ENCODE assay signal across 15 mouse cellular contexts in genomic region chr19:47659765-47660408, GRCm38 (mm10). TPM values are rescaled to one million over a fixed set of nuclear protein-coding genes. Genes with fewer than 3 reads are reported as not detected.
DNase-seq lines count a peak whose midpoint lies in the region; ATAC-seq lines count a peak whose summit lies in the region.
"Had no signal": no experiment of that assay in that cellular context is flagged by ENCODE, and none has a peak within 500 bp of the region (broad histone marks: within the 10 kb centered on the region; RNA-seq: fewer than 3 reads in every experiment).

No protein-coding gene starts in this region.

- no peak for DNase-seq in intestine, embryonic 14.5 days (ENCODE audit: low spot score)
- DNase-seq in frontal cortex, postnatal 14 days (ENCODE audit: low spot score in 2 of 2): no peak
- DNase-seq in adrenal gland, postnatal 25 days: no peak
- DNase-seq: B cell, adult 2 months; cerebellum, adult 9-10 months; left cerebral cortex, postnatal 4 days; thymus, adult 18-20 months had no signal

- no peaks in the 10 kb centered on the region for H3K27me3 ChIP-seq in forebrain, embryonic 13.5 days
- no peaks in the 10 kb centered on the region for H3K27me3 ChIP-seq in forebrain, embryonic 15.5 days
- no peaks in the 10 kb centered on the region for H3K27me3 ChIP-seq in intestine, embryonic 14.5 days (replicated peaks; ENCODE audit: control insufficient read depth, insufficient read depth, low read length)
- no peaks in the 10 kb centered on the region for H3K27me3 ChIP-seq in intestine, embryonic 16.5 days (replicated peaks; ENCODE audit: control insufficient read depth, insufficient read depth, low read length)
- H3K27me3 ChIP-seq in liver, embryonic 16.5 days (ENCODE audit: control insufficient read depth, insufficient read depth, low read depth, low read length): no peaks in the 10 kb centered on the region
- H3K27me3 ChIP-seq in stomach, embryonic 14.5 days (ENCODE audit: control insufficient read depth, insufficient read depth, low read length): no peaks in the 10 kb centered on the region
- H3K27me3 ChIP-seq: heart, embryonic 15.5 days had no signal

- no peaks in the 10 kb centered on the region for H3K36me3 ChIP-seq in forebrain, embryonic 13.5 days (ENCODE audit: poor library complexity, severe bottlenecking)
- H3K36me3 ChIP-seq in forebrain, embryonic 15.5 days: no peaks in the 10 kb centered on the region
- H3K36me3 ChIP-seq in intestine, embryonic 14.5 days (ENCODE audit: control insufficient read depth, insufficient read depth, low read length): no peaks in the 10 kb centered on the region
- no peaks in the 10 kb centered on the region for H3K36me3 ChIP-seq in intestine, embryonic 16.5 days (ENCODE audit: control insufficient read depth, insufficient read depth, low read length)
- H3K36me3 ChIP-seq in liver, embryonic 16.5 days (ENCODE audit: control insufficient read depth, insufficient read depth): no peaks in the 10 kb centered on the region
- no peaks in the 10 kb centered on the region for H3K36me3 ChIP-seq in stomach, embryonic 14.5 days (ENCODE audit: control insufficient read depth, insufficient read depth, low read length)
- H3K36me3 ChIP-seq: G1E; heart, embryonic 15.5 days had no signal

- WGBS in forebrain, embryonic 13.5 days: 91% methylated on average over 9 of the region's 9 CpGs
- 86% methylated on average over 9 of the region's 9 CpGs for WGBS in forebrain, embryonic 15.5 days
- 86% methylated on average over 9 of the region's 9 CpGs for WGBS in intestine, embryonic 14.5 days
- WGBS in intestine, embryonic 16.5 days: 87% methylated on average over 9 of the region's 9 CpGs
- WGBS in liver, embryonic 16.5 days (ENCODE audit: insufficient replicate concordance): 74% methylated on average over 9 of the region's 9 CpGs
- WGBS in stomach, embryonic 14.5 days: 86% methylated on average over 9 of the region's 9 CpGs

- no peak overlapping the region for H3K4me2 ChIP-seq in forebrain, embryonic 13.5 days
- H3K4me2 ChIP-seq in forebrain, embryonic 15.5 days (replicated peaks): no peak overlapping the region
- H3K4me2 ChIP-seq in intestine, embryonic 14.5 days (ENCODE audit: low read length): no peak overlapping the region
- no peak overlapping the region for H3K4me2 ChIP-seq in intestine, embryonic 16.5 days (ENCODE audit: low read depth, low read length)
- H3K4me2 ChIP-seq in liver, embryonic 16.5 days (ENCODE audit: low read depth, low read length): no peak overlapping the region
- no peak overlapping the region for H3K4me2 ChIP-seq in stomach, embryonic 14.5 days (replicated peaks; ENCODE audit: low read depth, low read length)

- peak overlapping the region; percentile 14; the same call in 1 of the 2 replicates for H3K9ac ChIP-seq in forebrain, embryonic 13.5 days
- no peak overlapping the region for H3K9ac ChIP-seq in forebrain, embryonic 15.5 days (replicated peaks)
- no peak overlapping the region for H3K9ac ChIP-seq in intestine, embryonic 14.5 days (ENCODE audit: low read length)
- no peak overlapping the region for H3K9ac ChIP-seq in intestine, embryonic 16.5 days (ENCODE audit: low read depth, low read length)
- H3K9ac ChIP-seq in liver, embryonic 16.5 days (ENCODE audit: low read depth, low read length): no peak overlapping the region
- H3K9ac ChIP-seq in stomach, embryonic 14.5 days (replicated peaks; ENCODE audit: low read depth, low read length): no peak overlapping the region

- H3K27ac ChIP-seq in forebrain, embryonic 13.5 days: no peak overlapping the region
- no peak overlapping the region for H3K27ac ChIP-seq in forebrain, embryonic 15.5 days (replicated peaks)
- peak overlapping the region; percentile 83; the same call in 1 of the 2 replicates for H3K27ac ChIP-seq in intestine, embryonic 14.5 days (ENCODE audit: low read depth)
- no peak overlapping the region for H3K27ac ChIP-seq in intestine, embryonic 16.5 days (ENCODE audit: low read length)
- no peak overlapping the region for H3K27ac ChIP-seq in liver, embryonic 16.5 days (ENCODE audit: low read length)
- H3K27ac ChIP-seq in stomach, embryonic 14.5 days (ENCODE audit: low read length): peak overlapping the region; percentile 70; the same call in 1 of the 2 replicates

- 0 out of 2 replicates have a peak, but pooled peaks have one; percentile 17 for ATAC-seq in forebrain, embryonic 13.5 days
- ATAC-seq in forebrain, embryonic 15.5 days (replicated peaks): no peak
- ATAC-seq in intestine, embryonic 14.5 days (replicated peaks; ENCODE audit: low FRiP score, low TSS enrichment, low read depth): no peak
- no peak for ATAC-seq in intestine, embryonic 16.5 days
- 0 out of 2 replicates have a peak, but pooled peaks have one; percentile 35 for ATAC-seq in liver, embryonic 16.5 days (ENCODE audit: low read depth)
- no peak for ATAC-seq in stomach, embryonic 14.5 days (ENCODE audit: insufficient number of reproducible peaks, insufficient read depth, low FRiP score, low read depth)

- H3K9me3 ChIP-seq in forebrain, embryonic 13.5 days (replicated peaks): no peaks in the 10 kb centered on the region
- H3K9me3 ChIP-seq in forebrain, embryonic 15.5 days: no peaks in the 10 kb centered on the region
- no peaks in the 10 kb centered on the region for H3K9me3 ChIP-seq in intestine, embryonic 14.5 days (ENCODE audit: control insufficient read depth, low read length)
- no peaks in the 10 kb centered on the region for H3K9me3 ChIP-seq in intestine, embryonic 16.5 days (ENCODE audit: control insufficient read depth, low read length)
- H3K9me3 ChIP-seq in liver, embryonic 16.5 days (replicated peaks; ENCODE audit: control insufficient read depth, low read length): no peaks in the 10 kb centered on the region
- H3K9me3 ChIP-seq in stomach, embryonic 14.5 days (ENCODE audit: control insufficient read depth, low read depth, low read length): no peaks in the 10 kb centered on the region
- H3K9me3 ChIP-seq: G1E; heart, embryonic 15.5 days; megakaryocyte, embryonic 14.5 days had no signal

- H3K4me3 ChIP-seq in forebrain, embryonic 13.5 days: no peak overlapping the region
- no peak overlapping the region for H3K4me3 ChIP-seq in forebrain, embryonic 15.5 days
- H3K4me3 ChIP-seq in intestine, embryonic 14.5 days (ENCODE audit: low read depth, low read length): no peak overlapping the region
- H3K4me3 ChIP-seq in intestine, embryonic 16.5 days (ENCODE audit: low read length): no peak overlapping the region
- no peak overlapping the region for H3K4me3 ChIP-seq in liver, embryonic 16.5 days (ENCODE audit: low read depth, low read length)
- no peak overlapping the region for H3K4me3 ChIP-seq in stomach, embryonic 14.5 days (ENCODE audit: low read depth, low read length)
- H3K4me3 ChIP-seq: heart, embryonic 15.5 days had no signal

- H3K4me1 ChIP-seq in forebrain, embryonic 13.5 days: peaks cover 6% of the 10 kb centered on the region
- peaks cover 5% of the 10 kb centered on the region for H3K4me1 ChIP-seq in forebrain, embryonic 15.5 days
- peaks cover 9% of the 10 kb centered on the region for H3K4me1 ChIP-seq in intestine, embryonic 14.5 days (replicated peaks; ENCODE audit: control insufficient read depth, insufficient read depth, low read length)
- H3K4me1 ChIP-seq in intestine, embryonic 16.5 days (ENCODE audit: control insufficient read depth, insufficient read depth, low read length): peaks cover 4% of the 10 kb centered on the region
- no peaks in the 10 kb centered on the region for H3K4me1 ChIP-seq in liver, embryonic 16.5 days (ENCODE audit: control insufficient read depth, low read depth, low read length)
- peaks cover 14% of the 10 kb centered on the region for H3K4me1 ChIP-seq in stomach, embryonic 14.5 days (ENCODE audit: control insufficient read depth, insufficient read depth, low read length)

RNA-seq across cellular contexts. Expression of gene Col17a1, which starts 32.0 kb away (rescaled TPM):
- 0.10 and 0.40 TPM in 2 replicates for polyA plus RNA-seq in forebrain, embryonic 13.5 days (2015; fragmentation: Nextera tagmentation; extraction: Ambion mirVana)
- polyA plus RNA-seq in forebrain, embryonic 15.5 days (2015; fragmentation: Nextera tagmentation; extraction: Ambion mirVana): 0.18 and 0.55 TPM in 2 replicates
- 0.67 and 1.1 TPM in 2 replicates for polyA plus RNA-seq in intestine, embryonic 14.5 days (2014; fragmentation: Nextera tagmentation; extraction: Ambion mirVana)
- polyA plus RNA-seq in intestine, embryonic 16.5 days (2015; fragmentation: Nextera tagmentation; extraction: Ambion mirVana): 0.42 and 0.58 TPM in 2 replicates
- polyA plus RNA-seq in liver, embryonic 16.5 days (2015; fragmentation: Nextera tagmentation; extraction: Ambion mirVana): 0.06 and 0.08 TPM in 2 replicates
- 10.3 and 12.7 TPM in 2 replicates for polyA plus RNA-seq in stomach, embryonic 14.5 days (2014; fragmentation: Nextera tagmentation; extraction: Ambion mirVana)
- not detected in 2 replicates for total RNA-seq in adrenal gland, postnatal 25 days (2021)
- polyA plus RNA-seq: G1E had no signal

Comparison
In these comparisons a context has a peak if more than half of its experiments do, and no peak if none do; other contexts are left out.
1. ATAC-seq: peak in forebrain, embryonic 13.5 days (single experiment) and liver, embryonic 16.5 days (single experiment); none in forebrain, embryonic 15.5 days (single experiment), intestine, embryonic 14.5 days (single experiment), intestine, embryonic 16.5 days (single experiment) and stomach, embryonic 14.5 days (single experiment).
2. H3K27ac ChIP-seq: peak in intestine, embryonic 14.5 days (single experiment) and stomach, embryonic 14.5 days (single experiment); none in forebrain, embryonic 13.5 days (single experiment), forebrain, embryonic 15.5 days (single experiment), intestine, embryonic 16.5 days (single experiment) and liver, embryonic 16.5 days (single experiment).